Mouse (Mus musculus) frontal cortex, postnatal 14 days (tissue): ENCODE data around the gene Rgmb.

Experiments used
- DNase-seq, 2 experiments: peaks; one replicate each; pipeline ENCODE4 v3.0.0; 2022; ENCODE audit warnings: low spot score in 2 of 2

The Rgmb gene

GRCm38 (mm10) chr17:15830766-15831644 lies at the start of gene Rgmb:
Gene Rgmb (minus strand): TSS chr17:15831039.
- no peak for DNase-seq

DNA sequence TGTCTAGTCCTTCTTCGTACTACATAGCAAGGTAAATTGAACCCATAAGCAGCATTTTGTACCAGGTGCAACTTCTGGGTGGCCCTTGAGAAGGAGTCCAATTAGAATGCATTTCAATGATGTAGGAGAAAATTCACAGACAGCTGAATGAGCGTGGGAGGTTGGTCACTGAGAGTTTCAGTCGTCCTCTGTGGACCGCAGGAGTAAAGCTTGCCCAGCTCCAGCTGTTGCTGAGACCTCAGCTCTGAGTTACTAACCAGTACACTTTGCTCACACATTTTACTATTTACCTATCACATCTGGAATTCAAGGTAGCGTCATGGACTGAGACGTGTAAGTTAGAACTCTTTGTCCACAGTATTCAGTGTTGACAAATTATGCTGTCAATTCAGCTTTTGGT lies 43.9 kb upstream of the Rgmb start:
- no peak for DNase-seq

- DNase-seq, result no peak
Measured at GRCm38 (mm10) chr17:15872093-15872492, 41.3 kb upstream of the Rgmb start.

- DNase-seq, result no peak
Measured at GRCm38 (mm10) chr17:15865249-15865648, 34.4 kb upstream of the Rgmb start.

DNA sequence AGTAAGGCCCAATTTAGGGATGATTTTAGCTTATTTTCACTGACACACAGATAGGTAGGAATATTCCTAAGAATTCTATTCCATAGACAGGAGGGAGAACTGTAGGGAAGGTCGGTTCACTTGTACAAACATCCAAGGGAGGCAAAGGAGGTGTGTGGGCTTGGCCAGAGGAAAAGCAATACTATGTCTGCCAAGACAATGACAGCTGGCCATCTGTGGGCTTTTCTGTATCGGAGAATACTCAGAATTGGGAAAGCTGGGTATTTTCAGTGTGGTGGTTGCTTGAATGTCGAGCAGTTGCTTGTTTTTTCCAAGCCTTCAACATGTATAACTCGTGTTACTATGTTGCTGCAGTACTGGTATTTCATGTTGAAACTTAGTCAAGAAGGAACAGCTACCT lies 31.5 kb upstream of the Rgmb start:
- no peak for DNase-seq

DNA sequence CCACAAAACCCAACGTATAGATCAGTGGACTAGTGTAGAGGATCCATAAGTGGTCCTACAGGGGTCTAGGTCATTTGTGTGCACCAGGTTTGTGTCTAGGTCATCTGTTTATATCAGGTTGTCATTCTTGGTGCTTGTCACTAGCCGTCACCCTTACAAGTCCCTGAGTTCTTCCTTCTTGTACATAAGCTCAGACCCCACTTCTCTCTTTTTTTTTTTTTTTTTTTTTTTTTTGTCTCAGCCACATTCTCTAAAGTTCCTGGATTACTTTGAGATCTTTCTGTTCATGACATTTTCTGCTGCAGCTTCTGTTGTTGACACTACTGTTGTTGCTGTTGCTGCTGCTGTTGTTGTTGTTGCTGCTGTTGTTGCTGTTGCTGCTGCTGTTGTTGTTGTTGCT lies 22.3 kb upstream of the Rgmb start:
- DNase-seq, result no peak

GRCm38 (mm10) chr17:15850544-15850943 lies 19.7 kb upstream of the Rgmb start:
- DNase-seq, result no peak

DNA sequence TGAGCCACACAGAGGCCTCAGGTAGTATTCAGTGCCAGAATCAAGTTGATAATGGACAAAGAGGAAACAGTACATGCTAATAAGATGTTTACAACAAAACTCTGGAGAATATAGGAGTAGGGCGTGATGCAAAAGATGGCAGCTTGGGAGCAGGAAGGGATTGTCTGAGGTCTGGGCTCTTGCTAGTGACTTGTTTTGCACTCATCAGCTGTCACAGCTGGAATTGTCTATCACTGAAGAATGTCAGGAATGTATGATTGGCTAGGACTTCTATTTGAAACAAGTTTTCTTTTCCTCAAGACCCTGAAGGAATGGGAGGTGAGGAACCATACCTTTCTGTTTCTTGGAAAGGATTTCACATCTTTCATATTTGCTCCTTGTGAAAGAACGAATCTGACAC lies 10.6 kb upstream of the Rgmb start:
- no peak for DNase-seq

DNA sequence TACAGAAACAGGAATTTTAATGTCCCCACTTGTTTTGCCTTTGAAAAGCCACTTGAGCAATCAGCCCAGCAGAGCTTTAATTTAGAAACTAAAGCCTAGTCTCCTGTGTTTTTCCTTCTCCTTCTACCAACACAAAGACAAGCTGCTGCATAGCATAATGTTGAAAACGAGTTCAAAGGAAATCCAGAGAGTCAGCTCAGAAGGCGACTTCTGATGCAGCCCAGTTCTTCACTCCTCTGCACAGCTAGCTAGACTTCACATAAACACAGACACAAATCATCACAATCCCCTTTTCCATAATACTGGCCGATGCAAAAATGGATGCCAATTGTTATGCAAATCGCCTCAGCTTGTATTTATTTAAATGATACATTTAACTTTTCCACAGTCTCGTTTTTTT lies 1.6 kb upstream of the Rgmb start:
- no peak for DNase-seq

DNA sequence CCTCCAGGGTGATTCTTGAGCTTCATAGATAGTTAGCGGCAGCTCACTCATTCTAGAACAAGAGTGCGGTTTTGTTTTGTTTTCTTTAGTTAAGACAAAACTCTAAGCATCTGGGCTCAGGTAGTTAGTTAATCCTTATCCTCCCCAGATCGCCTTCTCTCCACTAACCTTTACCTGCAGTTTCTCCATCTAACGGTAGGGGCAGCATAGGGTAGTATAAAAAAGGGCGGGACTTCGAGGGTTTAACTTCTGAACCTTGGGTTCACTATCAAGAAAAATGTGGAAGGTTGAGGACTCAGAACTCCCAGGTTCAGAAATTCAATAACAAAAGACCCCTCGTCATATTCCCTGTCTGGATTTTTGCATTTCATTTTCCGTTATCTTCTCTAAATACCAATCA lies 971 bp upstream of the Rgmb start:
- DNase-seq, result no peak

- DNase-seq, result no peak
Measured at GRCm38 (mm10) chr17:15830171-15830765, 571 bp downstream of the Rgmb start.

- no peak for DNase-seq
Measured at GRCm38 (mm10) chr17:15829198-15830170, 1.4 kb downstream of the Rgmb start.

DNA sequence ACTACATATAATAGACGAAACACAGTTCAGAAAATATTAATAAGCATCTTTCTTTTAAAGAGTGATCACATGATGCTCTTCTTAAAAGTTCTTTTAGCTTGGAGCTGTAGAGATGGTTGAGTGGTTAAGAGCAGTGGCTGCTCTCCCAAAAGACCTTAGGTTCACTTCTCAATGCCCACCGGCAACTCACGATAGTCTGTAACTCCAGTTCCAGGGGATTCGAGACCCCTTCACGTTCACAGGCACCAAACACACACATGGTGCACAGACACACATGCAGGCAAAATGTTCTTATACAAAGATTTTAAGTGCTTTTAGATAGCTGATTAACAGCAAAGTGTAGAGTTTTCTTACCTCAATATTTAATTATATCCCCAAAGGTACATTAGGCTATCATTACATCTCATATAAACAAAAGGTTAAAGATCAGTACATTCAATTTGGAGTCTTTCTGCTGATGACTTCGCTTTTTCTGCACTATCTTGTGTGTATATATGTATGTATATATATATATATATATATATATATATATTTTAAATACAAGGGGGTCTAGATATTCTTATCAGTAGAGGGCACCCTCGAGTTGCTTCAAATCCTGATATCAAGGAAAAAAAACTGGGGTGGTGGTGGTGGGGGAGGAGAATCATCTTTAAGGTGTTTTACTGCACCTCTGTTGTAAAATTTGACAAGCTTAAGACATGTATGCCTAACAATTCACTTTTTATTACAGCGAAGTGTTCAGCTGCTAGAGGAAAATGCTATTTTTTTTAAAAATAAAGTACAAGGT lies 2.5 kb downstream of the Rgmb start:
- DNase-seq, result no peak

- DNase-seq, result no peak
Measured at GRCm38 (mm10) chr17:15826928-15827327, 3.9 kb downstream of the Rgmb start.

DNA sequence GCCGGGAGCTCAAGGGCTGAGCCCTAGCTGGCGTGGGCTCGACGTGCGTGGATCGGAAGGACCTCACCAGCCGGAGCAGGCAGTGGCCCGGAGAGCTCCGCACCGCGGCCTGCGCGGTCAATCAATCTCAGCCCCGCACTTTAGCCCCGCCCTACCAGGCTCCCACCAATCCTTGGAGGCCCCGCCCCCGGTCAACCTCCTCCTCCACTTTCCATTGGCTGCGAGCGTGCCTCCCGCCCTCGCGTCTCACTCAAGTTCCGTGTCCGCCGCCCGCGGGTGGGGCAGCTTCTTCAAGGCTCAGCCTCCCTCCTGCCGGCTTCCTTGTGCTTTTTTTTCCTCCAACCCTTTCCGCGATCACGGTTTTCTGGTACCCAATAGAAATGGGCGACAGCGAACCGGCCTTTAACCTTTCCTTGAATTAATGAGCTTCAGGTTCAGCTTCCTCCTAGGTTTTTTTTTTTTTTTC lies 4.4 kb downstream of the Rgmb start:
- peak; percentile 97 to 99 for DNase-seq

DNA sequence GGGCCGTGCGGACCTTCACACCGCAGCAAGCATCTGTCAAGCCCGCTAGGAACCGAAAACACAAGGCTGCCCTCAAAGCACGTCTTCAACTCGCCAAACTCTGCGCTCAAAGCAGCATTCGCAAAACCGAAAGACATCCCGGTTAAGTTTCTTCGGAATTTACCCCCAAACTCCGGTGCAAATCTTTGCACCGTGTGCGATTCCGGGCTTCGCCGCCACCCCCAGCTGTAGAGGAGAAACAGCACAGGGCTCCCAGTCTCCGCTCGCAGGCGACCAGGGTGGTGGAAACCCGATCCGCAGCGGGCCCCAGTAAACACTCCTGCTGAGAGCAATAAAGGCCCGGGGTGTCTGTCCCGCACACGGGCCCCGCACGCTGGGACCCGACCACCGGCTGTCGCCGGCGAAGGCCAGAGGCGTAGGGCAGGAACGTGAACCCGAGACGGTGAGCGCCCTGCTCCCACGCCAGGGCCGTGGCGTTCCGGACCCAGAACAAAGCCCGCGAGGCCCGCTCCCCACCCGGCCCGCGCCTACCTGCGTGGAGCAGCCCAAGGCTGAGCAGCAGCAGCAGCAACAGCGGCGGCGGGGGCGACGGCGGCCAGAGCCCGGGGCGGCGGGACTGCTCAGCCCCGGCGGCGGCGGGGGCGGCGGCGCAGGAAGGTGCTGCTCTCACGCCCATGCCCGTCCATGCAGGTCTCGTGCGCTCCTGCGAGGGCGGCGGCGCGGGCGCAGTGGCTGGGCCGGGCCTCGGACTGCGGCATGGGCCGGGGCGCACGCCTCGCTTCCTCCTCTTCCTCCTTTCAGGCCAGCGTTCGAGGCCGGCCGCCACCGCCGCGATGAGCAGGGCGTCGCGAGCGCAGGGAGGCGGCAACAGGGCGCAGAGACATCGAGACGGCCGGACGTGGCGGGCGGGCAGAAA lies 5.1 kb downstream of the Rgmb start:
- DNase-seq, result peak in 1 of 2 experiments; percentile 40

DNA sequence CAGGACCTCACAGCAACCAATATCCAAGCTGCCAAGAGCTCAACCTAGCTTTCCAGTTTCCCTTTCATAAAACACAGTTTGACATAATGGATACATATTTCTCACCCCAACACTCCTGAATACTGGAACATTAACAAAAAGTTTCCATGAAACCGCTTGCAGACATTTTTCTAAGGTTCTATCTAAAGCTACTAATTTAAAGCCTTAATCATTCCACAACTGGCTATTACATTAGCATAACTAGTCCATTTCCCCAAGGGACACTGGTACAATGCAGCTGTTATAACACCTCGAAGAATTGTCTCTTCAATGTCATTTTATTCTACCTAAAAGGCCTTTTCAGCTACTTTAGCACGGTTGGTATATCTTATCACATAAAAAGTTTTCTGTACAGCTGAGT lies 6.0 kb downstream of the Rgmb start:
- no peak for DNase-seq

DNA sequence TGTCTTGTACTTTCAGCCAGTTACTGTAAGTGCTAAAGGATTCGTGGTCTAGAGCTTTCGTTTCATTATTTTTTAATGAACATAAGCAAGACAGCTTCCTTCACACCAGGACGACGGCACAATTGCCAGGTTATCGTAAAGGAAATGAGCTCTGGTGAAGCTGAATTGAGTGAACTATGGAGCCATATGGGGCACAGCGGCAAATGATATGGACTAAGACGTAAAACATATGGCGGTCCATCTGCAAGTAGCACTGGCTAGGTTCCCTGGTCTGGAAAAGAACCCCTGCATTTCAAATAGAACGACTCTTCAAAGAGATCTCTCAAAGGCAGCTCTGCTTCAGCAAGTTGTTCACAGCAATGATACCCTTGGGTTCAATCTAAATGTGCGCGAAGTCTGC lies 6.5 kb downstream of the Rgmb start:
- no peak for DNase-seq

GRCm38 (mm10) chr17:15823838-15824237 lies 7.0 kb downstream of the Rgmb start:
- no peak for DNase-seq

DNA sequence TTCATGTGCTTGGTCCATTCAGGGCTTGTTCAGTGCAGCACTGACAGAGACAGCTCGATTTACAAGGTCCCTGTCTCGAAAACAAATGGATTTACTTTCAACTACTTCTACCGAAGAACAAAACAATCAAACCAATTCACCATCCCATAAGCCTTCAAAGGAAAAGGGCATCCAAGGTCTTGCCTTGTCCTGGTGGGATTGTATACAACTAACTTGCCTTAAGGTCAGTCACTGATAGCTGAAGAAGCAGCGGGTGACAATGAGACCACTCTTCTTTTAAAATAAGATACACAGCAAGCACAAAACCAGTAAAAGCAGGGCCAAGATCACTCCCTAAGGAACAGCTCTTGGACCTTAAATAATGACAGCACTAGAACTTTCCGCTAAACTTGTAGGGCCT lies 7.6 kb downstream of the Rgmb start:
- no peak for DNase-seq
